Mouse (Mus musculus): ENCODE results near the gene Mzf1. TPM values are rescaled to one million over a fixed set of nuclear protein-coding genes. Genes with fewer than 3 reads are reported as not detected.

The Mzf1 gene
- polyA plus RNA-seq, 1 experiment from 2014 or later = 7.1 TPM

GRCm38 (mm10) chr7:12993148-12993547, 61.4 kb downstream of the Mzf1 start:
- no peak overlapping the region for H3K4me2 ChIP-seq (replicated peaks)
- H3K4me3 ChIP-seq (replicated peaks) = no peak overlapping the region
- H3K27ac ChIP-seq = no peak overlapping the region
- H3K36me3 ChIP-seq = no peaks in the 10 kb centered on the region
- ATAC-seq = no peak
- 90% methylated on average over 10 of the region's 10 CpGs for WGBS
- H3K9ac ChIP-seq (replicated peaks) = no peak overlapping the region
- H3K27me3 ChIP-seq = no peaks in the 10 kb centered on the region
- no peaks in the 10 kb centered on the region for H3K9me3 ChIP-seq
- H3K4me1 ChIP-seq (replicated peaks) = no peaks in the 10 kb centered on the region

Other genes with a start within 250 kb of the Mzf1 start
- 33.9 and 36.3 TPM in 2 replicates for gene Zfp329, start 235.9 kb downstream of the Mzf1 start, polyA plus RNA-seq (2015; fragmentation: Nextera tagmentation; extraction: Ambion mirVana)
- gene Zfp110, start 220.0 kb downstream of the Mzf1 start, polyA plus RNA-seq (2015; fragmentation: Nextera tagmentation; extraction: Ambion mirVana) = 31.8 and 31.9 TPM in 2 replicates
- 7.4 and 7.6 TPM in 2 replicates for gene Zfp128, start 173.6 kb downstream of the Mzf1 start, polyA plus RNA-seq (2015; fragmentation: Nextera tagmentation; extraction: Ambion mirVana)
- 10.4 and 10.5 TPM in 2 replicates for gene Zscan22, start 156.9 kb downstream of the Mzf1 start, polyA plus RNA-seq (2015; fragmentation: Nextera tagmentation; extraction: Ambion mirVana)
- gene Rps5, start 132.5 kb downstream of the Mzf1 start, polyA plus RNA-seq (2015; fragmentation: Nextera tagmentation; extraction: Ambion mirVana) = 680 and 686 TPM in 2 replicates
- gene Rnf225, start 127.3 kb downstream of the Mzf1 start, polyA plus RNA-seq (2015; fragmentation: Nextera tagmentation; extraction: Ambion mirVana) = 0.69 and 1.1 TPM in 2 replicates
- 13.7 and 15.4 TPM in 2 replicates for gene Zfp324, start 88.9 kb downstream of the Mzf1 start, polyA plus RNA-seq (2015; fragmentation: Nextera tagmentation; extraction: Ambion mirVana)
- gene Zfp446, start 76.9 kb downstream of the Mzf1 start, polyA plus RNA-seq (2015; fragmentation: Nextera tagmentation; extraction: Ambion mirVana) = 14.3 and 16.2 TPM in 2 replicates
- gene Slc27a5, start 56.6 kb downstream of the Mzf1 start, polyA plus RNA-seq (2015; fragmentation: Nextera tagmentation; extraction: Ambion mirVana) = 0.11 and 0.23 TPM in 2 replicates
- gene Trim28, start 55.6 kb downstream of the Mzf1 start, polyA plus RNA-seq (2015; fragmentation: Nextera tagmentation; extraction: Ambion mirVana) = 240 and 273 TPM in 2 replicates
- gene Zbtb45, start 44.7 kb downstream of the Mzf1 start, polyA plus RNA-seq (2015; fragmentation: Nextera tagmentation; extraction: Ambion mirVana) = 37.3 and 41.2 TPM in 2 replicates
- gene Chmp2a, start 20.0 kb downstream of the Mzf1 start, polyA plus RNA-seq (2015; fragmentation: Nextera tagmentation; extraction: Ambion mirVana) = 181 and 186 TPM in 2 replicates
- 63.1 and 91.6 TPM in 2 replicates for gene Ube2m, start 16.5 kb downstream of the Mzf1 start, polyA plus RNA-seq (2015; fragmentation: Nextera tagmentation; extraction: Ambion mirVana)
- gene Vmn1r85, start 40.4 kb upstream of the Mzf1 start, polyA plus RNA-seq (2015; fragmentation: Nextera tagmentation; extraction: Ambion mirVana) = 0.03 and 0.04 TPM in 2 replicates
- not detected in 2 replicates for gene Vmn1r86, start 65.2 kb upstream of the Mzf1 start, polyA plus RNA-seq (2015; fragmentation: Nextera tagmentation; extraction: Ambion mirVana)
- gene Vmn1r87, start 85.4 kb upstream of the Mzf1 start, polyA plus RNA-seq (2015; fragmentation: Nextera tagmentation; extraction: Ambion mirVana) = not detected in 2 replicates
- gene Vmn1r88, start 104.8 kb upstream of the Mzf1 start, polyA plus RNA-seq (2015; fragmentation: Nextera tagmentation; extraction: Ambion mirVana) = not detected in 2 replicates
- gene Vmn1r89, start 158.3 kb upstream of the Mzf1 start, polyA plus RNA-seq (2015; fragmentation: Nextera tagmentation; extraction: Ambion mirVana) = not detected in 2 replicates
- 52.5 and 57.2 TPM in 2 replicates for gene Lig1, start 222.5 kb upstream of the Mzf1 start, polyA plus RNA-seq (2015; fragmentation: Nextera tagmentation; extraction: Ambion mirVana)
- gene Zswim9, start 224.0 kb upstream of the Mzf1 start, polyA plus RNA-seq (2015; fragmentation: Nextera tagmentation; extraction: Ambion mirVana) = 16.0 and 16.6 TPM in 2 replicates

All from midbrain, embryonic 13.5 days (tissue).